Comparison of ENCODE assay signal across 12 mouse cellular contexts in the genomic region with DNA sequence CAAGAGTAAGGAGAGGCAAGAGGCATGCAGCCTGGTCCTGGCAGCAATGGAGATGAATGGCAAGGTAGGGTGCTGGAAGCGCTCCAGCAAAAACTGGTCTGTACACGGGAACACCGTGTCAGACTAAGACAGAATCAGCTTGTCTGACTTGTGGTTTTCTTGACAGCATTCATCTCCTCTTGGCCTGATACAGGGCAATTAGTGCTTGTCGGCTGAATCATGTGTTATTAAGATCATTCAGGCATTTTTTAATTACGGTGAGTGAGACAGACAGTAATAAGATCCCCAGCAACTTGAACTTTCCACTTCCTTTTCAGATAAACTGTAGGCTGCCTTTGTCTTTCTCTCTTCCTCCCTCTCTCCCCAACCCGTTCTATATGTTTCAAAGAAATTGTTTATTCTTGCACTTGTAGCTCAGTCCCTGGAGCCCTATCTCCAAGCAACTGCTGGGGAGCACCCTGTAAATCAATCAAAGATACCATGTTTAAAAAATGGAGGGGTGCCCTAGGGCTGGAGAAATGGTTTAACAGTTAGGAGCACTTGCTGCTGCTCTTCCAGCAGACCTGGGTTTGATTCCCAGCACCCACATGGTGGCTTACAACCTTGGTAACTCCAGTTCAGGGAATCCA. TPM values are rescaled to one million over a fixed set of nuclear protein-coding genes. Genes with fewer than 3 reads are reported as not detected.
A peak's percentile ranks its signal among the peaks of the same experiment; 100 is the strongest.
DNase-seq lines count a peak whose midpoint lies in the region; ATAC-seq lines count a peak whose summit lies in the region.
"Had no signal": no experiment of that assay in that cellular context is flagged by ENCODE, and none has a peak within 500 bp of the region (broad histone marks: within the 10 kb centered on the region; RNA-seq: fewer than 3 reads in every experiment).

No protein-coding gene starts in this region.

- no peak overlapping the region for H3K9ac ChIP-seq in embryonic facial prominence, embryonic 14.5 days (ENCODE audit: low read depth, low read length)
- H3K9ac ChIP-seq in forebrain, embryonic 16.5 days (replicated peaks; ENCODE audit: low read depth, low read length), result no peak overlapping the region
- no peak overlapping the region for H3K9ac ChIP-seq in stomach, embryonic 16.5 days (ENCODE audit: low read length)
- H3K9ac ChIP-seq: hindbrain, embryonic 13.5 days; liver, embryonic 13.5 days had no signal

- DNase-seq in embryonic facial prominence, embryonic 14.5 days (ENCODE audit: low spot score), result peak; percentile 79
- no peak for DNase-seq in embryonic facial prominence, embryonic 10.5 days (ENCODE audit: low spot score)
- DNase-seq in urinary bladder, postnatal 14 days (ENCODE audit: low spot score), result peak; percentile 71
- DNase-seq in urinary bladder, postnatal 4 days (ENCODE audit: low spot score in 2 of 2), result no peak
- DNase-seq in embryo, embryonic 10.5 days (ENCODE audit: low spot score), result no peak
- DNase-seq in natural killer cell, adult 2 months (ENCODE audit: low spot score in 2 of 2), result no peak
- DNase-seq: liver, embryonic 13.5 days had no signal

- no peak overlapping the region for H3K4me3 ChIP-seq in embryonic facial prominence, embryonic 14.5 days (ENCODE audit: low read depth, low read length)
- H3K4me3 ChIP-seq in embryonic facial prominence, embryonic 10.5 days, result no peak overlapping the region
- no peak overlapping the region for H3K4me3 ChIP-seq in forebrain, embryonic 16.5 days (replicated peaks; ENCODE audit: low read length)
- H3K4me3 ChIP-seq in stomach, embryonic 16.5 days (replicated peaks; ENCODE audit: low read length), result no peak overlapping the region
- H3K4me3 ChIP-seq: erythroblast, embryonic 14.5 days; hindbrain, embryonic 13.5 days; liver, embryonic 13.5 days; midbrain, embryonic 10.5 days had no signal

- H3K27me3 ChIP-seq in embryonic facial prominence, embryonic 14.5 days (replicated peaks; ENCODE audit: control insufficient read depth, insufficient read depth, low read length), result peaks cover 4% of the 10 kb centered on the region; the same call in 1 of the 2 replicates
- no peaks in the 10 kb centered on the region for H3K27me3 ChIP-seq in embryonic facial prominence, embryonic 10.5 days (replicated peaks; ENCODE audit: low read depth, poor library complexity, severe bottlenecking)
- no peaks in the 10 kb centered on the region for H3K27me3 ChIP-seq in forebrain, embryonic 16.5 days (replicated peaks; ENCODE audit: control insufficient read depth, insufficient read depth, low read length)
- H3K27me3 ChIP-seq in stomach, embryonic 16.5 days (ENCODE audit: control insufficient read depth, insufficient read depth, low read length), result no peaks in the 10 kb centered on the region
- H3K27me3 ChIP-seq: hindbrain, embryonic 13.5 days; liver, embryonic 13.5 days had no signal

- WGBS in embryonic facial prominence, embryonic 14.5 days, result 43% methylated on average over 6 of the region's 6 CpGs
- WGBS in embryonic facial prominence, embryonic 10.5 days, result 66% methylated on average over 6 of the region's 6 CpGs
- 22% methylated on average over 6 of the region's 6 CpGs for WGBS in forebrain, embryonic 16.5 days
- WGBS in stomach, embryonic 16.5 days, result 37% methylated on average over 6 of the region's 6 CpGs

- H3K27ac ChIP-seq in embryonic facial prominence, embryonic 14.5 days (replicated peaks; ENCODE audit: low read depth, low read length), result no peak overlapping the region
- H3K27ac ChIP-seq in embryonic facial prominence, embryonic 10.5 days (replicated peaks), result no peak overlapping the region
- H3K27ac ChIP-seq in forebrain, embryonic 16.5 days (ENCODE audit: low read length), result peak overlapping the region; percentile 42; the same call in 1 of the 2 replicates
- peak overlapping the region; percentile 36; the same call in 1 of the 2 replicates for H3K27ac ChIP-seq in stomach, embryonic 16.5 days (ENCODE audit: low read length)
- H3K27ac ChIP-seq: hindbrain, embryonic 13.5 days; liver, embryonic 13.5 days; midbrain, embryonic 10.5 days had no signal

- H3K36me3 ChIP-seq in embryonic facial prominence, embryonic 14.5 days (ENCODE audit: control insufficient read depth, insufficient read depth, low read length), result no peaks in the 10 kb centered on the region
- peaks cover 7% of the 10 kb centered on the region for H3K36me3 ChIP-seq in embryonic facial prominence, embryonic 10.5 days (replicated peaks)
- no peaks in the 10 kb centered on the region for H3K36me3 ChIP-seq in forebrain, embryonic 16.5 days (ENCODE audit: control insufficient read depth, insufficient read depth)
- no peaks in the 10 kb centered on the region for H3K36me3 ChIP-seq in stomach, embryonic 16.5 days (ENCODE audit: control insufficient read depth, insufficient read depth, low read length)
- H3K36me3 ChIP-seq: hindbrain, embryonic 13.5 days; liver, embryonic 13.5 days had no signal

- H3K9me3 ChIP-seq in embryonic facial prominence, embryonic 14.5 days (ENCODE audit: control insufficient read depth, low read length), result no peaks in the 10 kb centered on the region
- no peaks in the 10 kb centered on the region for H3K9me3 ChIP-seq in embryonic facial prominence, embryonic 10.5 days
- H3K9me3 ChIP-seq in forebrain, embryonic 16.5 days (ENCODE audit: control insufficient read depth, low read length), result no peaks in the 10 kb centered on the region
- no peaks in the 10 kb centered on the region for H3K9me3 ChIP-seq in stomach, embryonic 16.5 days (replicated peaks; ENCODE audit: control insufficient read depth, low read length)
- H3K9me3 ChIP-seq: hindbrain, embryonic 13.5 days; liver, embryonic 13.5 days; midbrain, embryonic 10.5 days had no signal

- H3K4me1 ChIP-seq in embryonic facial prominence, embryonic 14.5 days (ENCODE audit: control insufficient read depth, insufficient read depth, low read length), result no peaks in the 10 kb centered on the region
- H3K4me1 ChIP-seq in embryonic facial prominence, embryonic 10.5 days, result peaks cover 18% of the 10 kb centered on the region
- H3K4me1 ChIP-seq in forebrain, embryonic 16.5 days (replicated peaks; ENCODE audit: control insufficient read depth, insufficient read depth, low read length), result peaks cover 24% of the 10 kb centered on the region
- peaks cover 25% of the 10 kb centered on the region; the same call in 1 of the 2 replicates for H3K4me1 ChIP-seq in stomach, embryonic 16.5 days (ENCODE audit: control insufficient read depth, insufficient read depth, low read length)

- no peak overlapping the region for H3K4me2 ChIP-seq in embryonic facial prominence, embryonic 14.5 days (ENCODE audit: low read depth, low read length)
- no peak overlapping the region for H3K4me2 ChIP-seq in forebrain, embryonic 16.5 days (ENCODE audit: low read length)
- H3K4me2 ChIP-seq in stomach, embryonic 16.5 days (ENCODE audit: low read depth, low read length), result no peak overlapping the region
- H3K4me2 ChIP-seq: hindbrain, embryonic 13.5 days; liver, embryonic 13.5 days had no signal

- peak; percentile 77 for ATAC-seq in embryonic facial prominence, embryonic 14.5 days (ENCODE audit: low read depth)
- 0 out of 2 replicates have a peak, but pooled peaks have one; percentile 31 for ATAC-seq in forebrain, embryonic 16.5 days
- ATAC-seq in stomach, embryonic 16.5 days (ENCODE audit: insufficient read depth, low FRiP score), result no peak

RNA-seq across cellular contexts. Expression of gene Cux1, which starts 53.1 kb away (rescaled TPM):
- polyA plus RNA-seq in embryonic facial prominence, embryonic 14.5 days (2014; fragmentation: Nextera tagmentation; extraction: Ambion mirVana), result 60.6 and 65.5 TPM in 2 replicates
- 75.3 and 77.8 TPM in 2 replicates for polyA plus RNA-seq in embryonic facial prominence, embryonic 10.5 days (2016; fragmentation: Nextera tagmentation; extraction: Ambion mirVana)
- polyA plus RNA-seq in forebrain, embryonic 16.5 days (2015; fragmentation: Nextera tagmentation; extraction: Ambion mirVana), result 138 and 141 TPM in 2 replicates
- polyA plus RNA-seq in stomach, embryonic 16.5 days (2015; fragmentation: Nextera tagmentation; extraction: Ambion mirVana), result 76.1 and 77.7 TPM in 2 replicates

Comparison
In these comparisons a context has a peak if more than half of its experiments do, and no peak if none do; other contexts are left out.
1. DNase-seq: peak in embryonic facial prominence, embryonic 14.5 days (single experiment) and urinary bladder, postnatal 14 days (single experiment); none in embryonic facial prominence, embryonic 10.5 days (single experiment), urinary bladder, postnatal 4 days (0 of 2), embryo, embryonic 10.5 days (single experiment) and natural killer cell, adult 2 months (0 of 2).
2. H3K27ac ChIP-seq: peak in forebrain, embryonic 16.5 days (single experiment) and stomach, embryonic 16.5 days (single experiment); none in embryonic facial prominence, embryonic 14.5 days (single experiment) and embryonic facial prominence, embryonic 10.5 days (single experiment).